Mouse (Mus musculus): Measurements from ENCODE around the gene Ap1m1. TPM values are rescaled to one million over a fixed set of nuclear protein-coding genes. Genes with fewer than 3 reads are reported as not detected.
A peak's percentile ranks its signal among the peaks of the same experiment; 100 is the strongest.

Ap1m1 gene
- 10 to 100 TPM; 85.8 to 96.2 TPM for total RNA-seq (2021)

DNA sequence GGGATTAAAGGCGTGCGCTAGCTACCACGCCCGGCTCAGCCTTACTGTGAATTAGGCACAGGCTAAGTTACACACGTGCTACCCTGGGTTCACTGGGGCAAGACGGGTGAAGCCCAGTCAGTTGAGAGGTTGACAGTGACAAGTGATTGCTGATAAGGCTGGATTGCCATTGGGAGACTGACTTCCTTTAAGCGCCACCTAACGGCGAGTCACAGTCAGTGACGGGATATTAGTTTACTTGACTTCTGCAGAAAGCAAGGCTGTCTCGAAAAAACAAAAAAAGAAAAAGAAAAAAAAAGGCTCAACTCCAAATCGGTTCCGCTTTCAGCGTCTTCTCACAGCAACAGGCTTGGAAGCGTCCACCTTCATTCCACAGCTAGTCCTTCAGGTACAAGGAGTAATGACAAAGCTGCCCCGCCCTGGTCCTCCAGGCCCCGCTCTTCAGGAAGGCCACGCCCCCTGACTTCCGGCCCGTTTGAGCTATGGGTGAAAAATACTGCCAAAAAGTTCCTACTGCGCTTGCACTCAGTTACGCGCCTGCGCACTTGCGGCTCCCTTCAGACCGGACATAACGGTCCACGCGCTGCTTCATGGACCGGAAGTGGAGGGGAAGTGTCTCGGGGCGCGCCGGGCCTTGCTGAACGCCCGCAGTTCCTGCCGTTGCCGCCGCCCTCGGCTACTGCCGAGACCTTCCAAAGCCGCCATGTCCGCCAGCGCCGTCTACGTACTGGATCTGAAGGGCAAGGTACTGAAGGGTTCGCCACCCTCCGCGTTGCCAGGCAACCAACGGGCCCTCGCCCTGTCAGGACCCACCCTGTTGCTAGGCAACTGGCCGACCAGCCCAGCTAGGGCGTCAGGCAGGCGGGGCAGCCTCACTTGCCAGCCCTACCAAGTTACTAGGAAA, at the start of gene Ap1m1:
Ap1m1 (plus strand) TSS at position 520 of the 904 bp plus-strand sequence.
- DNase-seq (ENCODE audit: extremely low spot score in 1 of 2, low spot score in 1 of 2), result peak; percentile 90 to 94

GRCm38 (mm10) chr8:72190215-72190539, 49.6 kb upstream of the Ap1m1 start:
- DNase-seq (ENCODE audit: extremely low spot score in 1 of 2, low spot score in 1 of 2), result no peak

- no peak for DNase-seq (ENCODE audit: extremely low spot score in 1 of 2, low spot score in 1 of 2)
Measured at GRCm38 (mm10) chr8:72192065-72192464, 47.8 kb upstream of the Ap1m1 start.

- DNase-seq (ENCODE audit: extremely low spot score in 1 of 2, low spot score in 1 of 2), result no peak
Measured at GRCm38 (mm10) chr8:72197997-72198396, 41.8 kb upstream of the Ap1m1 start.

DNA sequence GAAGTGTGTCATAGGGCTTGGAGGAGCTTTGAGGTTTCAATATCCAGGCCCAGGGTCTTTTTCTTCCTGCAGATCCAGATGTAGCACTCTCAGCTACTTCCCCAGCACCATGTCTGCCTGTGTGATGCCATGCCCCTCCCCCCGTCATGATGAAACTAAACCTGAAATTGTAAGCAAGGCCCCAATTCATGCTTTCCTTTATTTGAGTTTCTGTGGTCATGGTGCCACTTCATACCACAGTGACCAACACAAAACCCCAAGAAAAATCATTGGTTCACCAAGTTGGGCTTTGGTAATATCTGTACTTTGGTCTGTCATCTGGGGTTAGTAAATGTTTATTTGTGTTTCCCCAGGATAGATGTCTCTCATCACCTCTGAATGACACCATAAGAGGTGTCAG, 31.2 kb upstream of the Ap1m1 start:
- no peak for DNase-seq (ENCODE audit: extremely low spot score in 1 of 2, low spot score in 1 of 2)

DNA sequence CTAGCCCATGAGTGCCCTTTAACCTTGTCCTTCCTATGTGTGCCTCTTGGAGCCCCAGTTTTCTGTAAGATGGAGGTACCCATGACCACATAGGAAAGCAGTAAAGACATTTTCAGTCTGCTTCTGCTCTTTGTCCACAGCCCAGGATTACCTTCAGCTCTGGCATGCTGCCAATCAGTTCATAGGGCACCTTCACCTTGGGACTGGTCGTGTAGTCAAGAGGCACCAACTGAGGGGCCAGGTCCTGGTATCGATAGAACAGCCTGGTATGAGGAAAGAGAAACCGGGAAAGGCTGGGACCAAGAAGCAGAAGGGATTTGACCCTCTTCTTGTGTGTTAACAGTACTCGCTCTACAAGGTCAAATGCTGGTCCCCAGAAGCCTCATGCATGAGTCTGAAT, 29.6 kb upstream of the Ap1m1 start:
- no peak for DNase-seq (ENCODE audit: extremely low spot score in 1 of 2, low spot score in 1 of 2)

DNA sequence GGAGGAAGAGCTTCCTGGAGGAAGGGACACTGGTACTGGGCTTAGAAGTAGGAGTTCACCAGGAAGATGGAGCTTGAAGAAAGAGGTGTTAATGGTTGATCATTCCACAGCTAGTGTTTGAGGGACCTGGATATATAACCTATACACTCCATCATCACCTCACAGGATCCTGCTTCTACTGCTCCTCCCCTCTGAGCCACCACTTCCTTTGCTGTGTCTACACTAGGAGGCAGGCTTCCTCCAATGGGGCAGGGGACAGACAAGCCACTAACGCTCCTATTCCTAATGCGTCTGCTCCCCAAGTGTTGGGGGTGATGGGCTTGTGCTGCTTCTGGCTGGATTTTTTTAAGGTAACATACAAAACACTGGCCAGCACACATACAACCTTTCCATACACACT, 29.1 kb upstream of the Ap1m1 start:
- no peak for DNase-seq (ENCODE audit: extremely low spot score in 1 of 2, low spot score in 1 of 2)

DNA sequence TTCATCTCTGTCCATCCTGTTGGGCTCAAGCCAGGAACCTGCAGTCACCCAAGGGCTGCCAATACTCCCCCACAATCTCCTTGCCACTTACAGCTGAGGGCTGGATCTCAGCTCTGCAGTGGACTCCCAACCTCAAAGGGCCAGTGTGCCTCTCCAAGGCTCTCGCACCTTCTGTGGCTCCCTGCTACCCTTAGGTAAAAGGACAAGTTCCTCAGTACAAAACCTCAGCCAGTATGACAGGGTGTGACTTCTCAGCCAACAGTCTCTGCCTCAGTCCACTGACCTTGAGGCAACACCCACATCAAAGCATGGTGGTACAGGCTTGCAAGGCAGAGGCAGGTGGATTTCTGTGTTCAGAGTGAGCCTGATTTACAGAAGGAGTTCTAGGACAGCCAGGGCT, 28.0 kb upstream of the Ap1m1 start:
- no peak for DNase-seq (ENCODE audit: extremely low spot score in 1 of 2, low spot score in 1 of 2)

DNA sequence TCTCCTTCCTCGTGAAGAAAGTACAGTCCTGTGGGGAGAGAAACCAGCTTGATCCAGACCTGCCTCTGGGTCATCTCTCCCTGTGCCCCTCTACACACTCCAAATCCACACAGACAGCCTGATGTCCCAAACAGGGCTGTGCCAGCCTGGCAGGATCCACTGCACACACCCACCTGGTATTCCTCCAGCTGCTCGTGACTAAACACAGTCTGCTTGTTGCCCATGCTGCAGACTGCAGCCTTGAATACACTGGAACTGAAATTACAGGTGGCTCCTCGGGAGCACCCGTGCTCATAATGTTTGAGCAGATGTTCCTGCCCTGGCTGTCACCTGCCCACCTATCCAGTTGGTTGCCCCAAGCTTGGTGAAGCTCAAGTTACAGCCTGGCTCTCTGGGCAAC, 27.1 kb upstream of the Ap1m1 start, which contains the start of gene Cib3:
Cib3 (minus strand) TSS at position 87 of the 400 bp plus-strand sequence.
- DNase-seq (ENCODE audit: extremely low spot score in 1 of 2, low spot score in 1 of 2), result no peak

DNA sequence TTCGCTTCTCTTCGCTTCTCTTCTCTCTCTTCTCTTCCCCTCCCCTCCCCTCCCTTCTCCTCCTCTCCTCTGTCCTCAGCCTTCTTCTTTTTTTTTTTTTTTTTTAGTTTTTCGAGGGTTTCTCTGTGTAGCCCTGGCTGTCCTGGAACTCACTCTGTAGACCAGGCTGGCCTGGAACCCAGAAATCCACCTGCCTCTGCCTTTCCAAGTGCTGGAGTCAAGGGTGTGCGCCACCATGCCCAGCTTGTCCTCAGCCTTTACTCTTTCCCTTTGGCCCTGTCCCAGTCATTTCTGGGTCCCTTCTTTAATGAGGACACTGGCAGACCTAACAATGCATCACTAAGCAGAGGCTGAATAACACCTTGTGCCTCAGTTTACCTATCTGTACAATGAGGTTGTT, 26.3 kb upstream of the Ap1m1 start, which contains the start of gene Gm11034:
Gm11034 (minus strand) TSS at position 101 of the 400 bp plus-strand sequence.
- no peak for DNase-seq (ENCODE audit: extremely low spot score in 1 of 2, low spot score in 1 of 2)

DNA sequence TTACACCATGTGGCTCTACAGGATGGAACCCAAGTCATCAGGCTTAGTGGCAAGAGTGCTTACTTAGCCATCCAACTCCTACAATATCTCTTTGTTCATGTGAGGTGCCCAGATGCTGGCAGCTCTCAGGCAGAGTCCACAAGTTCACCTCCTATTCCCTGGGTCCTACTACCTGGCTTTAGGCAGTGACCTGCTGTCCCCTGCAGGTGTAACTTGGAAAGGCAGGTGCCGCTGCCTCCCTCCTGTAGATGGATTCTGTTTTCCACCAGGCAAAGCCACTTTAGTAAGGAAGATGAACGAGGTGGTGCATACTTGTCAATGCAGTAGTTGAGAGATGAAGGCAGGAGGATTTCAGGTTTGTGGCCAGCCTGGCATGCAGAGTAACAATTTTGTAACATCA, 24.8 kb upstream of the Ap1m1 start:
- DNase-seq (ENCODE audit: extremely low spot score in 1 of 2, low spot score in 1 of 2), result no peak

DNA sequence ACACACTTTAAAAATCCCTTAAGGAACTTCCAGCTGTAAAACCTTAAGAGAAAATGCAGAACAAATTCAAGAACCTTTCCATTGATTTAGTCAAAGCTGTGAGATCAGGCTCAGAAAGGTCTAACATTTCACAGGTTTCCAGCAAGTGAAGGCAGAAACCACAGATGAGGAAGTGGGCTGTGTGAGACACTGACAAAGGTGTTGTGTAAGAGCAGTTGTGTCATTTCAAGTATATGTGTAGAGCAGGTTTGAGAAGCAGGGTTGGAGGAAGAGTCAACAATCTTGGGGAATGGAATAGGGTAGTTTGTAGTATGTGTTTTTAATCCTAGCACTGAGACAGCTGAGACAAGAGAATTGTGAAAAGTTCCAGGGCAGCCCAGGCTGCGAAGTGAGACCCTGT, 23.9 kb upstream of the Ap1m1 start:
- no peak for DNase-seq (ENCODE audit: extremely low spot score in 1 of 2, low spot score in 1 of 2)

- DNase-seq (ENCODE audit: extremely low spot score in 1 of 2, low spot score in 1 of 2), result no peak
Measured at GRCm38 (mm10) chr8:72218781-72219540, 20.9 kb upstream of the Ap1m1 start.

DNA sequence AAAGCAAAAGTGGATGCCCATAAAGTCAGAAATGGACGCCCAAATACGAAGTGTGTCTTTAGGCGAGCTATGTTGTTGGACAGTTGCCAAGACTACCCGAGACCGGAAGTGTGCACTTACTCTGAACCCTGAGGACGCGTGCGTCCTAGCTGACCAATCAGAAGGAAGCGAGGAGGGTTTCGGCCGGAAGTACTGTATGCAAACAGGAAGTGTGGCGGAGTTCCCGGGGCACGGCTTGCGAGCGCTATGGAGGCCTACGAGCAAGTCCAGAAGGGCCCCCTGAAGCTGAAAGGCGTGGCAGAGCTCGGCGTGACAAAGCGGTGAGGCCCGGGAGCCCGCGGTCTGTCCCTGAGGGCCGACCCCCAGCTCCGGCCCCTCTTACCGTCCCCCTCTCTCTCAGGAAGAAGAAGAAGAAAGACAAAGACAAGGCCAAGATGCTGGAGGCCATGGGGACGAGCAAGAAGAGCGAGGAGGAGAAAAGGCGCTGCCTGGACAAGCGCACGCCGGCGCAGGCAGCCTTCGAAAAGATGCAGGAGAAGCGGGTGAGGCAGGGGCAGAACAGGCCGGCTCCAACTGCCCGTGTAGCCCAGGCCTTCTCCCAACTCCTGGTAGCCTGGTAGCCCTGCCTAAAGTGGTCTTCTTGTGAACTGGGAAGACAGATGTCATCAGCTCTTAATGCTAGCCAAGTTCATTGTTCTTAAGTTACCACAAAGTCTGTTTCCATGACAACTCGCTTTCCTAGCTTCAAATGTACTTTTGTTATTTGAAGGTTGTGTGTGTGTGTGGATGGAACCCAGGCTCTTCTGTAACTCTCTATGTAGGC, 20.1 kb upstream of the Ap1m1 start, which contains the start of gene Fam32a:
Fam32a (plus strand) TSS at position 190 of the 823 bp plus-strand sequence.
- DNase-seq (ENCODE audit: extremely low spot score in 1 of 2, low spot score in 1 of 2), result peak; percentile 66 to 67

- no peak for DNase-seq (ENCODE audit: extremely low spot score in 1 of 2, low spot score in 1 of 2)
Measured at GRCm38 (mm10) chr8:72220758-72221157, 19.1 kb upstream of the Ap1m1 start.

GRCm38 (mm10) chr8:72222656-72223055, 17.2 kb upstream of the Ap1m1 start:
- no peak for DNase-seq (ENCODE audit: extremely low spot score in 1 of 2, low spot score in 1 of 2)

GRCm38 (mm10) chr8:72240403-72240763, 565 bp downstream of the Ap1m1 start:
- DNase-seq (ENCODE audit: extremely low spot score in 1 of 2, low spot score in 1 of 2), result no peak

- DNase-seq (ENCODE audit: extremely low spot score in 1 of 2, low spot score in 1 of 2), result no peak
Measured at GRCm38 (mm10) chr8:72240951-72241350, 1.1 kb downstream of the Ap1m1 start.

- no peak for DNase-seq (ENCODE audit: extremely low spot score in 1 of 2, low spot score in 1 of 2)
Measured at GRCm38 (mm10) chr8:72242226-72242625, 2.4 kb downstream of the Ap1m1 start.

DNA sequence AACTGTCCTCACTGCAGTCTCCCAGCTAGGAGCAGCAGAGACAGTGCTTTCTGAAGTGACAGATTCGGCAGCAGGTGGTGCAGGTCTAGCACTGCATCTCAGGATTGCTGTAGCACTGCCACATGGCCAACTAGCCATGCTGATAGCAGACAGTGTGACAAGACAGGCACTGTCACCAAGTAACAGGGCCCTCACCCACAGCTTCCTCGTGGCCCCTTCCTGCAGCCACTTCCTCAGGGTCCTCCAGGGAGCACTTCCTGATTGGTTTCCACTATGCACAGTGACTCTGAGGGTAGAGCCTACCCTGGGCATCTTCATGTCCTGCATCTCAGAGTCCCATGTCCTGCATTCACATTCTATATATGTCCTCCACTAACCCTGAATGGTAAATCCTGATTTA, 4.8 kb downstream of the Ap1m1 start:
- no peak for DNase-seq (ENCODE audit: extremely low spot score in 1 of 2, low spot score in 1 of 2)

Data from layer of hippocampus, postnatal 25 days (tissue).